Mouse (Mus musculus) small intestine, adult 2 months (tissue): ENCODE measurements around the gene Hydin.

ENCODE experiments used
- CTCF ChIP-seq: fragments of 200-500 bp; IDR thresholded peaks from 2 replicates; pipeline ENCODE4 v1.5.1; 2012; ENCODE audit warnings: low read depth, mild to moderate bottlenecking, control low read depth, inconsistent platforms, low read length, moderate library complexity, mixed read lengths; ENCODE audit not compliant: insufficient replicate concordance, insufficient read length; ENCODE audit errors: extremely low read depth
- POLR2A ChIP-seq: fragments of 200-500 bp; IDR thresholded peaks from 2 replicates; pipeline ENCODE4 v1.6.1; 2012; ENCODE audit warnings: low read depth, mild to moderate bottlenecking, control low read depth, inconsistent platforms, low read length, moderate library complexity

DNA sequence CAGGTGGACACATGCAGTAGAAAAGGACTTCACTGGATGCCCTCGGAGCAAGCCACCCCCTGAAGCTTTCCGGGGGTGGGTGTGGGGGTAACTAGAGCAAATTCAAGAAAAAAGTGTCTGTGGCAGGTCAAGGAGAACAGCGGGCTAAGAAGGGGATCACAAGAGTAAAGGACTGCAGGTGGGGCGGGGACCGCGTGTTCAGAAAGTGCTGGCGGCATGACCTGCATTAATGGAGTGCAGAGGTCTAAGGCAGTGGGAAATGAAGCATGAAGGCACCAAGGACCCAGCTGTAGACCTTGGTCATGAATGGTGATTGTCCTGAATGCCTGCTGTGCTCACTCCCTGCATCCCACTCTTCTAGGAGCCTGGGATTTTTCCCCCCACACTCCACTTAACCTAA lies 151.0 kb downstream of the Hydin start:
- no peak for TF ChIP-seq CTCF
- TF ChIP-seq POLR2A: no peak
